Mouse (Mus musculus): Measurements from ENCODE around the gene Thsd7a. TPM values are rescaled to one million over a fixed set of nuclear protein-coding genes. Genes with fewer than 3 reads are reported as not detected.

The Thsd7a gene
- 0.45 and 1.2 TPM in 2 replicates for polyA plus RNA-seq (2016; fragmentation: Nextera tagmentation; extraction: Ambion mirVana)

DNA sequence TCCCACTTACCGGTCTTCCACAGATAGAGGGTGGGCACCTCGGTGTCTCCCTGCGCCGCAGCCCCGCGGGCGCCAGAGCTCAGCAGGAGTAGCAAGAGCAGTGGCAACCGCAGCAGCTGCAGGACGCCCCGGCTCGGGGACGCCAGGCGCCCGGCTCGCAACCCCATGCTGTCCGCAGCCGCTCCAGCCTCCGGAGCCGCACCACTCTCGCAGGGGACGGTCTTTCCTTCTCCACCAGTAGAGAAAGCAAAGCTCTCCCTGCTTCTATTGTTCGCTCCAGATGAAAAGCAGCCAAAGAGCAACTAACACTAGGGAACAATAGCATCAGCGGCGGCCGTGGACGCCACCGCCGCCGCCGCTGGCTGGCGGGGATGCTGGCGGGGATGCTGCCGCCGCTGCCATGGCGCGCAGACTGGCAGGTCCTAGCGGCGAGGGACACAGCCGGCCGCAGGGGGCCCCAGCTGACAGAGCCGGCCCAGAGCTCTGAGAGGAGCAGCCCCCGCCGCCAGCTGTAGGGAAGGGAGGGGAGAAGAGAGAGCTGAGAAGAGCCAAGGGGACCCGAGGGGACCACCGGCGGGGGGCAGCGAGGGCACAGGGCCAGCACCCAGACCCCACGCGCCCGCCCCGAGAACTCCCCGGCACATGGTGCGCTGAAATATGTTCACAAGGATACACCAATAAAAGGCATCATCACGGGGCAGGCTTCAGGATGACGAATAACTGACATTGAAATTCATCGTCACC is at the start of gene Thsd7a:
Gene Thsd7a, minus strand, starts transcription at position 624 of the 744 bp plus-strand sequence.
- under 1% methylated on average over 56 of the region's 56 CpGs for whole genome bisulfite sequencing
- no peaks in the 10 kb centered on the region for H3K36me3 ChIP-seq

GRCm38 (mm10) chr6:12787129-12787528 is 37.9 kb upstream of the Thsd7a start:
- H3K36me3 ChIP-seq = no peaks in the 10 kb centered on the region
- DNase-seq (ENCODE audit: low spot score) = no peak
- 62% methylated on average over 2 of the region's 2 CpGs for WGBS
- H3K27me3 ChIP-seq (ENCODE audit: low read depth, poor library complexity, severe bottlenecking) = no peaks in the 10 kb centered on the region
- no peaks in the 10 kb centered on the region for H3K9me3 ChIP-seq (replicated peaks)
- no peak overlapping the region for H3K27ac ChIP-seq
- no peaks in the 10 kb centered on the region for H3K4me1 ChIP-seq
- no peak overlapping the region for H3K4me3 ChIP-seq

More for the DNA sequence above, at the start of gene Thsd7a:
- Histone ChIP-seq H3K4me1 (no peaks in the 10 kb centered on the region), H3K4me3 (peak within 1 kb of the TSS; percentile 69), H3K9me3 (replicated peaks) (no peaks in the 10 kb centered on the region), H3K27me3 (ENCODE audit: low read depth, poor library complexity, severe bottlenecking) (0 out of 2 replicates have a peak, but pooled peaks cover 5% of the 10 kb centered on the region), H3K27ac (peak within 1 kb of the TSS; percentile 80)
- peak; percentile 73 for DNase-seq (ENCODE audit: low spot score)

DNA sequence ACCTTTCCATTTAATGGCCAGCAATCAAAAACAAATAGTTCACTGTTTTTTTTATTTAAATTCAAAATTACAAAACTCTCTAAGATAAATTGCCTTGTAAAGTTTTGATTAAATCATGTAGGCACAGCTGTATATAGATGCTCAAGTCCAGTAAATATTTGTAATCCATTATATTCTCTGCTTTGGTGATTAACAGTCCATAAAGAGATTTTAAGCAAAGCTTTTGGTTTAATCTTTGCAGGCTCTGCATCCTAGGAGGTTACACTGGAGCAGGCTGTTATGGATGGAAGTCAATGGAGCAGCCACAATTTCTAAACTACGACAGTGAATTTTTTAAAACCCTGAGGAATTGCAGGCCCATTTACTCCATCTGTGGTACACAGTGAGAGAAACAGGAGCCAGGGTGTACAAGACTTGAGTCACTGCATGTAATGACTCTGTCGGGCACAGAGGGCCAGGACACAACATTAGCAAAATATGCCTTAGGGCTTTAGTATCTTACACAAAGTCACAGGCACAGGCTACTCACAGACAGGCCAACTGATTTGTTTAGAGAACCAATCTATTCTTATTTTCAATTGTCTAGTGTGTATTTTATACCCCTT is 37.3 kb upstream of the Thsd7a start:
- no peaks in the 10 kb centered on the region for H3K9me3 ChIP-seq (replicated peaks)
- H3K4me1 ChIP-seq = no peaks in the 10 kb centered on the region
- H3K36me3 ChIP-seq = no peaks in the 10 kb centered on the region
- no peak overlapping the region for H3K27ac ChIP-seq
- H3K4me3 ChIP-seq = no peak overlapping the region
- H3K27me3 ChIP-seq (ENCODE audit: low read depth, poor library complexity, severe bottlenecking) = no peaks in the 10 kb centered on the region
- DNase-seq (ENCODE audit: low spot score) = no peak
- WGBS = 71% methylated on average over 2 of the region's 2 CpGs

DNA sequence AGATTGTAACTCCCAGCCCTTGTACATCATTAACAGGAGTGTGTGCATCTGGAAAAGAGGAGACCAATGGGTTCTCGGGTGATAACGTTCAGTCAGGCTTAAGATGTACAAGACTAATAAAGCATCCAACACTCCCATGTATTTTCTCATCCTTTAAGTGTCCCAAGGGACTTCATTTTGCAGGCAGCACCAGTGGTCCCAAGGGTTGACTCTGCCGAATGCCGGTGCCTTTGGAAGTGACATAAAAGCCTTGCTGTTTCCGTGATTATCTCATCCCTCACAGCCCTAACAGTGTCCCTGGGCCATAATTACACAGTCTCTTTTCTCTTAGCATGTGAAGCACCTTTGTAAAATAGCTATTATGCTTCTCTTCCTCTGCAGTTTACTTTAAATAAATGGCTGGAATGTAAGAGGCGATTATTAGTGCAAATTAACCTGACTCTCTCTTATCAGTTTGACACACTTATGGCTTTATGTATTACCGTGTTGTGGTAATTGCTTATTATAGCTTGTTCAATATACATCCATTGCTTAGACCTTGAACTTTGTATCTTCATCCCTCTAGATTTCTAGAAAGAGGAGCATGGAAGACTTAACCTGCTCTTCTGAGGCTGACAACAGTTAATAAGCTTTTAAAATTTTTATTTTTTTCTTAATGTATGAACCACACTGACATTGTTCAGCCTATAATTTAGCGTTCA is 35.9 kb upstream of the Thsd7a start:
- no peak for DNase-seq (ENCODE audit: low spot score)
- Histone ChIP-seq H3K36me3 (no peaks in the 10 kb centered on the region), H3K27me3 (ENCODE audit: low read depth, poor library complexity, severe bottlenecking) (no peaks in the 10 kb centered on the region)

GRCm38 (mm10) chr6:12772799-12773198 is 23.6 kb upstream of the Thsd7a start:
- 82% methylated on average over 2 of the region's 2 CpGs for WGBS
- no peak for DNase-seq (ENCODE audit: low spot score)
- no peaks in the 10 kb centered on the region for H3K36me3 ChIP-seq
- no peaks in the 10 kb centered on the region for H3K9me3 ChIP-seq (replicated peaks)
- no peak overlapping the region for H3K4me3 ChIP-seq
- H3K27me3 ChIP-seq (ENCODE audit: low read depth, poor library complexity, severe bottlenecking) = no peaks in the 10 kb centered on the region
- no peaks in the 10 kb centered on the region for H3K4me1 ChIP-seq
- no peak overlapping the region for H3K27ac ChIP-seq

More for the DNA sequence above, 35.9 kb upstream of the Thsd7a start:
- Histone ChIP-seq H3K4me1 (no peaks in the 10 kb centered on the region), H3K9me3 (replicated peaks) (no peaks in the 10 kb centered on the region), H3K4me3 (no peak overlapping the region), H3K27ac (no peak overlapping the region)
- 89% methylated on average over 8 of the region's 8 CpGs for WGBS

DNA sequence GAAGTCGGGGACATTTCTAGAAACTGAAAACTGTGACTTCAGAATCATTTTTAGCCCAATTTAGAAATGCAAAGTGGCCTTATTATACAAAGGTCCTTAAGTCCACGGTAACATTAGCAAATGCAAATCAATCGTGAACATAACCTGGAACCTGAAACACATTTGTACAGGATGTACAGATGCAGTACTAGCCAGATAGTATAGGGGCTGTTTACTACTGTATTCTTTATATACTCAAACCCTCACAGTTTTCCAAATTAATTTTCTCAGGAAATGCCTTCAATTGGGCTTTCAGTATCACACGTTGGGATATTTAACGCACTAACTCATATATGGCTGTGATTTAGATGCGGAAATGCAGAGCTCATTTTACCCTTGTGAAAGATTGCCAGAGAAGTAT is 16.0 kb upstream of the Thsd7a start:
- no peaks in the 10 kb centered on the region for H3K9me3 ChIP-seq (replicated peaks)
- H3K27ac ChIP-seq = no peak overlapping the region
- no peak for DNase-seq (ENCODE audit: low spot score)
- no peaks in the 10 kb centered on the region for H3K27me3 ChIP-seq (ENCODE audit: low read depth, poor library complexity, severe bottlenecking)
- no peak overlapping the region for H3K4me3 ChIP-seq
- no peaks in the 10 kb centered on the region for H3K36me3 ChIP-seq
- H3K4me1 ChIP-seq = no peaks in the 10 kb centered on the region
- WGBS = 93% methylated on average over 6 of the region's 6 CpGs

DNA sequence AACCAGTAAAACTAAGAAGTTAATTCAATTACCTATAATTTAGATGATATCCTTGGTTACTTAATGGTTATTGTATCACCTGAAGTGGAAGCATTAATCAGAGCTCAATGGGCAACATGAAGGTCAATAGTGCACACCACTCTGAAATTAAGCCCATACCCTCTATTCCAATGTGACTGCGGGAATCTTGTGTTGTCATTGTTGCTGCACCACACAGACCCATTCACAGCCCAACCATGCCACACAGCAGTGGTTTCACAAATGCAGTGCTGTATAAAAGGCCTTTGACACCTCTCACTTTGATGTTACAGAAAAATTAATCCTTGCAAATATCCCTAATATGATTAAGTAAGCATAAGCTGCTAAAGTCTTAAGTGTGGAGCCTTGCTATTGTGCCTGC is 15.4 kb upstream of the Thsd7a start:
- Histone ChIP-seq H3K9me3 (replicated peaks) (no peaks in the 10 kb centered on the region), H3K4me1 (no peaks in the 10 kb centered on the region), H3K27me3 (ENCODE audit: low read depth, poor library complexity, severe bottlenecking) (no peaks in the 10 kb centered on the region), H3K36me3 (no peaks in the 10 kb centered on the region), H3K27ac (no peak overlapping the region), H3K4me3 (no peak overlapping the region)
- DNase-seq (ENCODE audit: low spot score) = no peak
- 87% methylated on average over 1 of the region's 1 CpGs for WGBS

- Histone ChIP-seq H3K4me3 (no peak overlapping the region), H3K9me3 (replicated peaks) (no peaks in the 10 kb centered on the region), H3K27ac (no peak overlapping the region), H3K27me3 (ENCODE audit: low read depth, poor library complexity, severe bottlenecking) (no peaks in the 10 kb centered on the region), H3K4me1 (no peaks in the 10 kb centered on the region), H3K36me3 (no peaks in the 10 kb centered on the region)
- WGBS = 92% methylated on average over 3 of the region's 3 CpGs
- no peak for DNase-seq (ENCODE audit: low spot score)
Observed at GRCm38 (mm10) chr6:12763816-12764215, 14.6 kb upstream of the Thsd7a start.

GRCm38 (mm10) chr6:12759328-12760193 is 10.4 kb upstream of the Thsd7a start:
- no peak for DNase-seq (ENCODE audit: low spot score)
- Histone ChIP-seq H3K36me3 (no peaks in the 10 kb centered on the region), H3K27me3 (ENCODE audit: low read depth, poor library complexity, severe bottlenecking) (no peaks in the 10 kb centered on the region), H3K4me3 (no peak overlapping the region), H3K4me1 (no peaks in the 10 kb centered on the region), H3K9me3 (replicated peaks) (no peaks in the 10 kb centered on the region), H3K27ac (no peak overlapping the region)
- 92% methylated on average over 8 of the region's 8 CpGs for WGBS

DNA sequence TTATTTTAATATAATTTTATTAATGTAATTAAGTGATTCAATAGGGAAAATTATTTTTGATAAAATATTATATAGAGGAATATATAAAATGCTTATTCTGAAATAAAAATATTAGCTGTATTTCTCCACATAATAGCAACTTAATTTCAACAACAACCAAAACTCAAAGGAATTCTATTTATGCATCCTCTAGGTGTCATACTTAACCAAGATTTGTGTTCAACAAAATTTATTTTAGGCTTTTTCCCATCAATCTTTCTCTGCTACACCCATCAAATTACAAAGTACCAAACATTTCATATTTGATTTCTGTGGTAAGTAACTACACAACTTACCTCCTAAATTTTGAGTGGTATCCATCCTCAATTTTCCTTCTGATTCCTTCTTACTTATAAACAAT is 3.1 kb upstream of the Thsd7a start:
- Histone ChIP-seq H3K9me3 (replicated peaks) (no peaks in the 10 kb centered on the region), H3K27me3 (ENCODE audit: low read depth, poor library complexity, severe bottlenecking) (0 out of 2 replicates have a peak, but pooled peaks cover 5% of the 10 kb centered on the region), H3K36me3 (no peaks in the 10 kb centered on the region), H3K4me3 (no peak overlapping the region), H3K27ac (no peak overlapping the region), H3K4me1 (no peaks in the 10 kb centered on the region)
- no peak for DNase-seq (ENCODE audit: low spot score)

DNA sequence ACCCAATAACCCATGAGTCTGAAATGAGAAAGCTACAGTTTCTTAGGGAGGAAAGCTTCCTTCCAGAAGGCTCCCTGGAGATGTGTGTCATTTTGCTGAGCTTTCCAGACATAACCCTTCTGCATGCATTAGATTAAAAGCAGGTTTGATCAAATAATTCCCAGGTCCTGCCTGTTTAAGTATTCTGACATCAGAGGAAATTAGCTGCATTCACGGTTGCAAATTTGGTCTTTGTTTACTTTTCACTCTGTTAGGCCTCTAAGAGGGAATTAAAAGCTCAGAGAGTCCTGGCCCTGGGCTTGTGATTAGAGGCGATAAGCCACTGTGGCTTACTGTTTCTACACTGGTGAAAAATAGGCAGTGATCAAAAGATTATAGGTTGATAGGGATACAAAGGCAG is 1.2 kb upstream of the Thsd7a start:
- Histone ChIP-seq H3K36me3 (no peaks in the 10 kb centered on the region), H3K4me3 (no peak overlapping the region), H3K9me3 (replicated peaks) (no peaks in the 10 kb centered on the region), H3K27me3 (ENCODE audit: low read depth, poor library complexity, severe bottlenecking) (0 out of 2 replicates have a peak, but pooled peaks cover 5% of the 10 kb centered on the region), H3K27ac (no peak overlapping the region), H3K4me1 (no peaks in the 10 kb centered on the region)
- DNase-seq (ENCODE audit: low spot score) = no peak
- WGBS = 29% methylated on average over 2 of the region's 2 CpGs

DNA sequence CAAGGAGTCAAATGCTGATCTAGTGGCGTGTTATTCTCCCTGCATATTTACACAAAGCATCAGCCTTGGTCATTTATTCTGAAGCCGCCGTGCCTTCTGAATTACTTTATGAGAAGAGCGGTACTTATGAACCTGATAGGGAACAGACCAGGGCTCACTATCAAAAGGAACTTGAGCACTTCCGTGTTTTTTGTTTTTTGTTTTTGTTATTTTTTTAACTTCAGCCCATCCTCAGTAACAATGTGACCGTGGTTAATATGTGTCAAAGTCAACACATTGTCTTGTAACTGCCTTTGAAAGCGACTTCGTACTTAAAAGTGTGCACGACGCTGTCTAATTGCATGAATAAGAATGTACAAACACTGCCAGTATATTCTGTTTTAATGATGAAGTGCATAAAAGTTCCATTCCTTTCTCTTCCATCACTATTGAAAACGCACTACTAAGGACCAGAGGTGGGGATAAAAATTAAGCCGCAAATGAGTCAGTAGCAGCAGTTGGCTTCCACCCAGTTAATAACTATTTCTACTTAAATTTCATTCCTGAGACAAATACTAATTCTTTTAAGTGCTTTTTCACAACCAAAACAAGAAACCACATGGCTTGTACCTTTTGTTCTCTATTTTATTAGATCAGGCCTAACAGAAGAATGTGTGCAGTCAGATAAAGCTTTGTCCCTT is 461 bp upstream of the Thsd7a start:
- peak overlapping the region; percentile 69 for H3K4me3 ChIP-seq
- no peak for DNase-seq (ENCODE audit: low spot score)

More for the DNA sequence above, 461 bp upstream of the Thsd7a start:
- WGBS = 24% methylated on average over 12 of the region's 12 CpGs
- H3K27me3 ChIP-seq (ENCODE audit: low read depth, poor library complexity, severe bottlenecking) = 0 out of 2 replicates have a peak, but pooled peaks cover 5% of the 10 kb centered on the region
- peak overlapping the region; percentile 80 for H3K27ac ChIP-seq
- no peaks in the 10 kb centered on the region for H3K36me3 ChIP-seq
- no peaks in the 10 kb centered on the region for H3K4me1 ChIP-seq
- H3K9me3 ChIP-seq (replicated peaks) = no peaks in the 10 kb centered on the region

Data from limb, embryonic 10.5 days (tissue).